Mouse (Mus musculus) embryonic facial prominence, embryonic 13.5 days (tissue): ENCODE data around the gene Rhbdl2. TPM values are rescaled to one million over a fixed set of nuclear protein-coding genes. Genes with fewer than 3 reads are reported as not detected.

Experiments
- ATAC-seq: fragments of 200-750 bp; cut with Nextera tagmentation; 2 replicates; pipeline ENCODE4 v1.8.0; 2017; ENCODE audit warnings: low read depth; ENCODE audit not compliant: insufficient number of reproducible peaks, insufficient read depth, low FRiP score, low TSS enrichment
- H3K27ac ChIP-seq: fragments of 300-500 bp; sonication (generic); 2 replicates; pipeline ENCODE4 v1.5.1; 2015; ENCODE audit warnings: moderate library complexity, mild to moderate bottlenecking, inconsistent platforms
- H3K27me3 ChIP-seq: fragments of 300-500 bp; sonication (generic); 2 replicates; pipeline ENCODE4 v1.6.1; 2015; ENCODE audit warnings: mild to moderate bottlenecking, inconsistent platforms
- H3K36me3 ChIP-seq: fragments of 300-500 bp; sonication (generic); 2 replicates; pipeline ENCODE4 v1.6.1; 2015; ENCODE audit warnings: mild to moderate bottlenecking, inconsistent platforms
- H3K4me1 ChIP-seq: fragments of 300-500 bp; sonication (generic); 2 replicates; pipeline ENCODE4 v1.6.1; 2015; ENCODE audit warnings: inconsistent platforms
- H3K4me2 ChIP-seq: fragments of 300-500 bp; sonication (generic); 2 replicates; pipeline ENCODE4 v1.6.1; 2015; ENCODE audit warnings: moderate library complexity, mild to moderate bottlenecking, inconsistent platforms
- H3K4me3 ChIP-seq: fragments of 300-500 bp; sonication (generic); 2 replicates; pipeline ENCODE4 v1.5.1; 2015; ENCODE audit warnings: mild to moderate bottlenecking, inconsistent platforms
- H3K9ac ChIP-seq: fragments of 300-500 bp; sonication (generic); 2 replicates; pipeline ENCODE4 v1.6.1; 2015; ENCODE audit warnings: mild to moderate bottlenecking, inconsistent platforms
- H3K9me3 ChIP-seq: fragments of 300-500 bp; sonication (generic); 2 replicates; pipeline ENCODE4 v1.6.1; 2016; ENCODE audit warnings: inconsistent platforms
- WGBS: fragments of 180-500 bp; shearing (Covaris S2); methylation state at CpG from one replicate; pipeline ENCODE4 v1.1.7; 2015; ENCODE audit warnings: mixed read lengths; 5-methylcytosine and 5-hydroxymethylcytosine counted together
- polyA plus RNA-seq: library from polyadenylated mRNA; unstranded; fragments of >200 nt; fragmentation: Nextera tagmentation; extraction: Ambion mirVana; gene quantifications from 2 replicates; pipeline ENCODE4 v1.2.1, GENCODE M21; 2015

The Rhbdl2 gene
- polyA plus RNA-seq, 1 experiment from 2014 or later = 3.7 TPM

GRCm38 (mm10) chr4:123767807-123768206 lies 19.9 kb upstream of the Rhbdl2 start:
- Histone ChIP-seq H3K4me3 (no peak overlapping the region), H3K36me3 (no peaks in the 10 kb centered on the region), H3K9me3 (no peaks in the 10 kb centered on the region), H3K4me2 (no peak overlapping the region), H3K4me1 (no peaks in the 10 kb centered on the region), H3K27me3 (no peaks in the 10 kb centered on the region), H3K9ac (no peak overlapping the region), H3K27ac (no peak overlapping the region)
- WGBS = 68% methylated on average over 3 of the region's 3 CpGs
- ATAC-seq = no peak

DNA sequence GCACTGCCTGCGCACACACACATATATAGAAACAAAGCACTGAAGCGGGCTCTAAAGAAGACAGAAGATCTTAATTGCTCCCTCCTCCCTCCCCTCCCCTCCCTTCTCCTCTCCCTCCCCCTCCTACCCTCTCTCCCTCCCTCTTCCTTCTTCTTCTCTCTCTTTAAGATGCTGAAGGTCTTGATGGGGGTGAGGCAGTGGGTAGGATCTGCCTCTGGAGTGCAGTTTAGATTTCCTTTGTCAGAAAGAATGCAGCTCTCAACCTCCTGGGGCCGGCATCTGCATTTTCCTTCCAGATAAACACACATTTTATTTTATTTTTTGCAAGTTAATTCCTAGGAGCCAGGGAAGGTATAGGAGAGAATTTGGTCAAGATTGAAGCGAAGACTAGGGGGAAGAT lies 19.4 kb upstream of the Rhbdl2 start:
- Histone ChIP-seq H3K4me3 (no peak overlapping the region), H3K36me3 (no peaks in the 10 kb centered on the region), H3K4me1 (no peaks in the 10 kb centered on the region), H3K9me3 (no peaks in the 10 kb centered on the region), H3K27me3 (no peaks in the 10 kb centered on the region), H3K9ac (no peak overlapping the region), H3K27ac (no peak overlapping the region), H3K4me2 (no peak overlapping the region)
- no peak for ATAC-seq
- 68% methylated on average over 4 of the region's 4 CpGs for WGBS

DNA sequence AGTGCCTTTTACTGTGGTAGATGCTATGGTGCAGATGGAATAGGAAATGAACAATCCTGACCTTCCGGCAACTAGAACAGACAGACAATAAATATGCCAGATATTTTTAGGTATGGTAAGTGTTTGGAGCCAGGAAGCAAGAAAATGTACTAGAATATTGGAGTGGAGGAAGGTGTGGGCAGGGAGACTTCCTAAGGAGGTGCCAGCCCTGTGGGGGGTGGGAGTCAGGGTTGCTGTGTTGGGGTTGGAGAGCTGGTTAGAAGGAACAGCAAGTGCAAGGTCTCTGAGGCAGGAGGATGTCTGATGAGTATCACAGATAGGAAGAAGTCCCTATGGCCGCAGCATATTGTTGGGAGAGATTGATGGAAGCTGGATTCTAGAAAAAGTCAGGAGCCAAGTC lies 5.0 kb downstream of the Rhbdl2 start:
- Histone ChIP-seq H3K9me3 (no peaks in the 10 kb centered on the region), H3K4me2 (no peak overlapping the region), H3K9ac (no peak overlapping the region), H3K4me1 (peaks cover 7% of the 10 kb centered on the region; the same call in 1 of the 2 replicates), H3K27ac (no peak overlapping the region), H3K4me3 (no peak overlapping the region), H3K27me3 (no peaks in the 10 kb centered on the region), H3K36me3 (no peaks in the 10 kb centered on the region)
- 87% methylated on average over 2 of the region's 2 CpGs for whole genome bisulfite sequencing
- no peak for ATAC-seq

GRCm38 (mm10) chr4:123793136-123793535 lies 5.5 kb downstream of the Rhbdl2 start:
- Histone ChIP-seq H3K27ac (no peak overlapping the region), H3K4me3 (no peak overlapping the region), H3K4me1 (peaks cover 3% of the 10 kb centered on the region; the same call in 1 of the 2 replicates), H3K9me3 (no peaks in the 10 kb centered on the region), H3K27me3 (no peaks in the 10 kb centered on the region), H3K36me3 (no peaks in the 10 kb centered on the region), H3K9ac (no peak overlapping the region), H3K4me2 (no peak overlapping the region)
- 93% methylated on average over 6 of the region's 6 CpGs for WGBS
- ATAC-seq = no peak

DNA sequence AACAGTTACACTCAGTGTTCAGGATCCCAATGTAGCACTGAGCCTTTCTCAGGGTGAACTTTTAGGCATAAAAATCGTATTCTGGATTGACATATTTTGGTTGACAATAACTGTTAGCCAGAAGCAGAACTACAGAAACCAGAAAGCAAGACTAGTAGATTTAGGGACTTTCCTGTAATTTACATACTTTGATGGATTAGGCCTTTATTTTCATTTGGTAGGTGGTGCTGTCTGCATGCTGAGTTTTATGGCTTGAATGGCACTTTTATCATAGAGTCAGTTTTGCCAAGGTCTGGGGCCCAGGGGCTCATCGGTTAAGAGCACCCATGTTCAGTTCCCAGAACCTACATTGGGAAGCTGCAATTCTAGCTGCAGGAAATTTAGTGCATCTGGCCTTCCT lies 7.4 kb downstream of the Rhbdl2 start:
- no peak for ATAC-seq
- Histone ChIP-seq H3K9me3 (no peaks in the 10 kb centered on the region), H3K4me1 (no peaks in the 10 kb centered on the region), H3K36me3 (no peaks in the 10 kb centered on the region), H3K27ac (no peak overlapping the region), H3K4me2 (no peak overlapping the region), H3K4me3 (no peak overlapping the region), H3K9ac (no peak overlapping the region), H3K27me3 (no peaks in the 10 kb centered on the region)
- WGBS = 67% methylated on average over 2 of the region's 2 CpGs

GRCm38 (mm10) chr4:123797403-123797802 lies 9.7 kb downstream of the Rhbdl2 start:
- WGBS = 82% methylated on average over 3 of the region's 3 CpGs
- H3K27me3 ChIP-seq = no peaks in the 10 kb centered on the region
- H3K9ac ChIP-seq = no peak overlapping the region
- peak; percentile 57; the same call in 1 of the 2 replicates for ATAC-seq
- H3K9me3 ChIP-seq = no peaks in the 10 kb centered on the region
- peak overlapping the region; percentile 11; the same call in 1 of the 2 replicates for H3K27ac ChIP-seq
- H3K36me3 ChIP-seq = no peaks in the 10 kb centered on the region
- H3K4me1 ChIP-seq = no peaks in the 10 kb centered on the region
- no peak overlapping the region for H3K4me3 ChIP-seq
- no peak overlapping the region for H3K4me2 ChIP-seq

- no peaks in the 10 kb centered on the region for H3K4me1 ChIP-seq
- H3K4me3 ChIP-seq = no peak overlapping the region
- H3K9me3 ChIP-seq = no peaks in the 10 kb centered on the region
- H3K9ac ChIP-seq = no peak overlapping the region
- H3K27ac ChIP-seq = peak overlapping the region; percentile 11; the same call in 1 of the 2 replicates
- ATAC-seq = peak; percentile 78; the same call in 1 of the 2 replicates
- H3K27me3 ChIP-seq = no peaks in the 10 kb centered on the region
- no peak overlapping the region for H3K4me2 ChIP-seq
- no peaks in the 10 kb centered on the region for H3K36me3 ChIP-seq
- WGBS = 44% methylated on average over 7 of the region's 7 CpGs
These were observed 10.2 kb downstream of the Rhbdl2 start for GRCm38 (mm10) chr4:123797856-123798255.

- Histone ChIP-seq H3K27me3 (no peaks in the 10 kb centered on the region), H3K4me2 (no peak overlapping the region), H3K4me1 (no peaks in the 10 kb centered on the region), H3K9ac (no peak overlapping the region), H3K4me3 (no peak overlapping the region), H3K27ac (no peak overlapping the region), H3K36me3 (no peaks in the 10 kb centered on the region), H3K9me3 (no peaks in the 10 kb centered on the region)
- ATAC-seq = no peak
- 63% methylated on average over 6 of the region's 6 CpGs for WGBS
These were observed 16.0 kb downstream of the Rhbdl2 start for GRCm38 (mm10) chr4:123803642-123804041.

- no peaks in the 10 kb centered on the region for H3K4me1 ChIP-seq
- H3K27me3 ChIP-seq = no peaks in the 10 kb centered on the region
- H3K9ac ChIP-seq = no peak overlapping the region
- H3K9me3 ChIP-seq = no peaks in the 10 kb centered on the region
- WGBS = 85% methylated on average over 11 of the region's 11 CpGs
- ATAC-seq = no peak
- H3K36me3 ChIP-seq = no peaks in the 10 kb centered on the region
- H3K27ac ChIP-seq = no peak overlapping the region
- no peak overlapping the region for H3K4me2 ChIP-seq
- no peak overlapping the region for H3K4me3 ChIP-seq
These were observed 20.6 kb downstream of the Rhbdl2 start for GRCm38 (mm10) chr4:123808304-123808703.

DNA sequence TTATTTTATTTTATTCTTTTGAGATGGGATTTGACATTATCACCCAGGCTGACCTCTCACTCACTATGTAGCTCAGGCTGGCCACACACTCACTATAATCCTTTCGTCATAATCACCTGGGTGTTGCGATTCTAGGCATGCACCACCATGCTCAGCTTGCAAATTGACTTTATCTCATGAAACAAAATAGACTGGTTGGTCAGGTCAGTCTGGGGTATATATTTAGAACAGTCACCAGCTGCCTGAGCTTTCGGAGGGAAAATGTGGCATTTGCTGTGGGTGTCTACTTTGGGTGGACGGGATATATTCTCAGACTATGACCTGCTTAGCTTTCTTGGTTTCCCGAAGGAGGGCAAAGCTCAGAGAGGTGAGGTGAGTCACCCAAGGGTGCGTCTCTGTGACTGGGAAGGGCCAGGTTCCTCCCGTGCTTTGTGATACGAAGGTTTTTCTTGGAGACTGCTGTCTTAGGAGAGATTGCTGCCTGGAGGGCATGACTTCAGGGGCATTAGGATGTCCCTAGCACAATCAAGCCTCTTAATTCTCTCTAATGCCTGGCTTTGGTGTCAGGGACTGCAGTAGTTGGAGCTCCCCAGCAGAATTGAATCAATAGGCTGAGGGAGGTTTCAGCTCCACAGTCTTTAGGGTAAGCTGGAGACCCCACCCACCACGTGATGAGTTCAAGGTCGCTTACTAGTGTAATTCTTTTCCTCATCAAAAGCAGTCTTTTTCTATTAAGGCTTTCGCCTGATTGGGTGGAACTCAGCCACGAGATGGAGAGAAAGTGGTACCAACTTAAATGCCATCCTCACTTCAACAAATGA lies 23.0 kb downstream of the Rhbdl2 start:
- Histone ChIP-seq H3K36me3 (no peaks in the 10 kb centered on the region), H3K27me3 (no peaks in the 10 kb centered on the region), H3K4me2 (no peak overlapping the region), H3K9me3 (no peaks in the 10 kb centered on the region), H3K4me1 (no peaks in the 10 kb centered on the region), H3K4me3 (no peak overlapping the region), H3K27ac (no peak overlapping the region), H3K9ac (no peak overlapping the region)
- 79% methylated on average over 12 of the region's 12 CpGs for WGBS
- no peak for ATAC-seq

GRCm38 (mm10) chr4:123812525-123812924 lies 24.9 kb downstream of the Rhbdl2 start:
- H3K9ac ChIP-seq = no peak overlapping the region
- no peaks in the 10 kb centered on the region for H3K27me3 ChIP-seq
- H3K4me1 ChIP-seq = no peaks in the 10 kb centered on the region
- no peak overlapping the region for H3K4me3 ChIP-seq
- H3K9me3 ChIP-seq = no peaks in the 10 kb centered on the region
- no peak overlapping the region for H3K27ac ChIP-seq
- no peak for ATAC-seq
- WGBS = 83% methylated on average over 3 of the region's 3 CpGs
- no peak overlapping the region for H3K4me2 ChIP-seq
- no peaks in the 10 kb centered on the region for H3K36me3 ChIP-seq

GRCm38 (mm10) chr4:123814030-123814501 lies 26.4 kb downstream of the Rhbdl2 start:
- Histone ChIP-seq H3K9me3 (no peaks in the 10 kb centered on the region), H3K4me2 (no peak overlapping the region), H3K9ac (no peak overlapping the region), H3K4me3 (no peak overlapping the region), H3K27me3 (no peaks in the 10 kb centered on the region), H3K27ac (no peak overlapping the region), H3K36me3 (no peaks in the 10 kb centered on the region), H3K4me1 (no peaks in the 10 kb centered on the region)
- no peak for ATAC-seq
- WGBS = 68% methylated on average over 7 of the region's 7 CpGs
